Mouse (Mus musculus) testis, adult 2 months (tissue): ENCODE results near the gene Tmcc2.

Experiments
- CTCF ChIP-seq: fragments of 200-500 bp; IDR thresholded peaks from 2 replicates; pipeline ENCODE4 v1.5.1; 2012; ENCODE audit warnings: low read depth, mild to moderate bottlenecking, inconsistent platforms, low read length, moderate library complexity; ENCODE audit not compliant: control insufficient read depth, insufficient read depth, insufficient replicate concordance
- POLR2A ChIP-seq: fragments of 200-500 bp; IDR thresholded peaks from 2 replicates; pipeline ENCODE4 v1.6.1; 2012; ENCODE audit warnings: low read depth, mild to moderate bottlenecking, inconsistent platforms, low read length, moderate library complexity; ENCODE audit not compliant: control insufficient read depth

DNA sequence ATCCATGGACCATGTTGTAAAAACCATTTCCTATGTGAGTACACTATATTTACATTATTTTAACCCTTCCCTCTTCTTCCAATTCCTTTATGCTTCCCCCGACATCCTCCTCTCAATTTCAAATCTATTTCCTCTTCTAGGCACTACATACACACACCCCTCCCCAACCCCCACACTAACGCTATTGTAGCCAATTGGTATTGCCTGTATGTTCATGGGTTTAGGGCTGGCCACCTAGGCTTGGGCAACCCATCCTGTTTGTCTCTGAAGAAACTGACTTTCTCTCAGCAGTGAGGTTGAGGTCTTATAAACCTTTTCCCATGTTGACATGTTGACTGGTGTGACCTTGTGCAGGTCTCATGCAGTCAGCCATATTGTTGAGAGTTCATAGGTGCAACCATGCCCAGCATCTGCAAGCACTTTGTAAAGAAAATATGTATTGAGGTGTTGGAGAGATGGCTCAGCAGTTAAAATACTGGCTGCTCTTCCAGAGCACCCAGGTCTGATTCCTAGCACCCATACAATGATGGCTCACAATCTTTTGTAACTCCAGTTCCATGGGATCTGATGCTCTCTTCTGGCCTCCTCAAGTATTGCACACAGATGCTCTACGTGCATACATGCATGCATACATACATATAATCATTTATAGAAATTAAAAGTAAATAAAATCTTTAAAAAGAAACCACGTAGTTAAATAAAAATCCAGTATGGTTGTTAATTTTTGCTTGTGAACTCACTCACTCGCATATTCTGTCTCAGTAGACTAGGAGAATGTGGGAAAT is 32.0 kb upstream of the Tmcc2 start:
- TF ChIP-seq CTCF = no peak
- TF ChIP-seq POLR2A = no peak
